Mouse (Mus musculus) cerebellum, adult 2 months (tissue): ENCODE measurements at regions not wholly inside any gene's neighbourhood (a gene's known extent, or its start where the extent isn't known, plus 50 kb on each side); places are given as distances from the start of the nearest gene placed in this dataset.

Experiments used
- CTCF ChIP-seq: fragments of 200-500 bp; IDR thresholded peaks from 2 replicates; pipeline ENCODE4 v1.5.1; 2011; ENCODE audit warnings: low read depth, mild to moderate bottlenecking, control low read depth, low read length, moderate library complexity, borderline replicate concordance; ENCODE audit not compliant: insufficient read depth
- POLR2A ChIP-seq: fragments of 200-500 bp; IDR thresholded peaks from 2 replicates; pipeline ENCODE4 v1.6.1; 2011; ENCODE audit warnings: low read length, control low read depth, borderline replicate concordance; ENCODE audit not compliant: insufficient read depth

- no peak for TF ChIP-seq POLR2A
- TF ChIP-seq CTCF = no peak
These were observed 1245.5 kb downstream of the 9330182O14Rik start for GRCm38 (mm10) chr15:41379637-41380036.
